Mouse (Mus musculus) cortical plate, adult 2 months (tissue): ENCODE data around the gene Pif1.

Experiments used
- CTCF ChIP-seq: fragments of 200-500 bp; IDR thresholded peaks from 2 replicates; pipeline ENCODE4 v1.5.1; 2011; ENCODE audit warnings: mild to moderate bottlenecking, control low read depth, low read length; ENCODE audit not compliant: insufficient read depth; ENCODE audit errors: extremely low read depth
- POLR2A ChIP-seq: fragments of 200-500 bp; IDR thresholded peaks from 2 replicates; pipeline ENCODE4 v1.6.1; 2011; ENCODE audit warnings: mild to moderate bottlenecking, low read length, control low read depth; ENCODE audit not compliant: insufficient read depth; ENCODE audit errors: extremely low read depth

DNA sequence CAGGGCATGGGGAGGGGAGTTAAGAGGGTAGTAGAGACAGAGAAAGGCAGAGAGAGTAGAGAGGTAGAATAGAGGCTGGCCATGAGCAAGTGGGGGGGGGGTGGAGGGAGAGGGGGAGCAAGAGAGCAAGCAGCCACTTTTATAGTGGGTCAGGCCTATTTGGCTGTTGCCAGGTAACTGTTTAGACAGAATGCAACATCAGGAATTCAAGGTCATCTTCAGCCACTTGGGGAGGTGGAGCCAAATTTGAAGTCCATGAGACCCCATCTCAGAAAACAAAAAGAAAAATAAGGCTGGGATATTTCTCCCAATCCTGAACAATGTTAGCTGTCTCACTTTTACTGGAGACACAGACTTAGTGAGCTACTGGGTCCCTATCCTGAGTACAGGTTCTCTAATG, 55.6 kb downstream of the Pif1 start:
- TF ChIP-seq CTCF (no peak), POLR2A (no peak)
